Mouse (Mus musculus) urinary bladder, postnatal 36 days (tissue): ENCODE data around the gene Trim67.

ENCODE experiments used
- DNase-seq, 2 experiments: peaks; one replicate each; pipeline ENCODE4 v3.0.0; 2022; ENCODE audit warnings: low spot score in 2 of 2, mixed read lengths in 1 of 2

The Trim67 gene

DNA sequence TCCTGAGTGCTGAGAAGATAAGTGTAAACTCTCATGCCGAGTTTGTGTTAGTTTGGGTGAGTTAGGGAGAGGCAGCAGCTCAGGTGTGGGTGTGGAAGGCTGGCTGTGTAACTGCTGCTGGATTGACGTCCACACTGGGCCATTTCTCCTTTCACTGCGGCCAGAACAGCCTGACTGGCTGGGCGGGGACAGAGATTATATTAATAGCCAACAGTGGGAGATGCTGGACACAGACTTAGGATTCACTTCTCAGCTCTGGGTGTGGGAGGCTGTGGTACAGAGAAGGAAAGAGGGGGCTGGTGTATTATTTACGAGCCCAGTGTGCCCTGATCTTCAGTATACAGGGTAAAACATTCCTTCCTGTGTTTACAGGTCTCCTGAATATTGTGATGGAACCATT is 85.2 kb downstream of the Trim67 start:
- no peak for DNase-seq

DNA sequence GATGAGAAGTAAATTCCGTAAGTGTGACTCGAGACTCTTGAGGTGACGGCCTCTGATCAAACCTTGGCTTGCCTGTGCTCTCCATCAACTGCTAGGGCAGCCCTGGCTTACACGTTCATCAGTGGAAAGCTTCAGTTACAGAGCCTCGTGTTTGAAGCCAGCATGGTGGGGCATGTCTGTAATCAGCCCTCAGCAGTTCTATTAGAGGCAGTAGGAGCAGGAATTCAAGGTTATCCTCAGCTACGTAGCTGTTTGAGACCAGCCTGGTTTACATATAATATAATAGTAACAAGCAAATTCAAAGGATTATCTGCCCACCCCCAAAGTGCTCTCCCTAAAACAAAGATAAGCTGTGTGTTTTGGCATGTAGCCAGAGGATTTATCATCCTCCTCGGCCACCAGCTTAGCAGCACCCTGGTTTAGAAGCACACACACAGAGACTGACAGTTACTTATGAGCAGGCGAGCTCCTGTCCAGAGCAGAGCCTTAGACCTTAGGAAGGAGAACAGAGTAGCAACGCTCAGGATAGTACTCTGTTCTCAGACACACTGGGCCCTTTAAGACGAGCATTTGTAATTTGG is 86.1 kb downstream of the Trim67 start:
- no peak for DNase-seq
